Mouse (Mus musculus): Measurements from ENCODE around the gene Slc37a3.

DNA sequence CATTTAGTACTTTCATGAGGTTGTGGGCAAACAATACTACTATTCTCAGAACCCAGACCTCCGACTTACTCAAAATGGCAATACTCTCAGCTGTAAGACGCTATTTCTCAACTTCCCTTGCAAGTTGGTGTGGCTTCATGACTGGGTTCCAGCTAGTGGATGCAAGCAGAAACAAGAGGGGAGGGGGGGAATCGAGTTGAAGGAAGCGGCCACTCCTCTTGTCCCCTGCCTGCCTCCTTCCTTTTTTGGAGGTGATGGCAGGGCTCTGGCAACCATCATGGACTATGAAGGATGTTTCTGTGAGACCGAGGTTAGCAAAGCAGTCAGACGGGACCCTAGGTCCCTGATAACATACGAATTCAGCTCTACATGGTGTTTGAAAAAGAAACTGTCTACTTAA is 87.8 kb downstream of the Slc37a3 start:
- TF ChIP-seq GATA1 (IDR thresholded peaks at IDR 0.05; ENCODE audit: borderline replicate concordance, low read length), result no peak
- no peak for TF ChIP-seq FLI1 (IDR thresholded peaks at IDR 0.05; ENCODE audit: low read length)
